Mouse (Mus musculus) hindbrain, embryonic 10.5 days (tissue): ENCODE results near the gene Acyp1. TPM values are rescaled to one million over a fixed set of nuclear protein-coding genes. Genes with fewer than 3 reads are reported as not detected.

Experiments used
- DNase-seq: peaks from one replicate; pipeline ENCODE4 v3.0.0-alpha.2; 2017; ENCODE audit warnings: low spot score
- H3K27ac ChIP-seq: fragments of 300-500 bp; sonication (generic); 2 replicates; pipeline ENCODE4 v1.5.1; 2016; ENCODE audit warnings: mild to moderate bottlenecking, moderate library complexity
- H3K27me3 ChIP-seq: fragments of 300-500 bp; sonication (generic); 2 replicates; pipeline ENCODE4 v1.6.1; 2016; ENCODE audit warnings: mild to moderate bottlenecking; ENCODE audit not compliant: poor library complexity, insufficient read depth, severe bottlenecking
- H3K36me3 ChIP-seq: fragments of 300-500 bp; sonication (generic); 2 replicates; pipeline ENCODE4 v1.6.1; 2016; ENCODE audit warnings: mild to moderate bottlenecking, moderate library complexity
- H3K4me1 ChIP-seq: fragments of 300-500 bp; sonication (generic); replicated peaks from 2 replicates; pipeline ENCODE4 v1.6.1; 2016; ENCODE audit warnings: mild to moderate bottlenecking
- H3K4me3 ChIP-seq: fragments of 300-500 bp; sonication (generic); 2 replicates; pipeline ENCODE4 v1.5.1; 2016; ENCODE audit warnings: mild to moderate bottlenecking, moderate library complexity
- H3K9me3 ChIP-seq: fragments of 300-500 bp; sonication (generic); 2 replicates; pipeline ENCODE4 v1.6.1; 2016; ENCODE audit warnings: mild to moderate bottlenecking, moderate library complexity
- WGBS: fragments of 180-500 bp; shearing (Covaris S2); methylation state at CpG from one replicate; pipeline ENCODE4 v1.1.7; 2016; 5-methylcytosine and 5-hydroxymethylcytosine counted together
- polyA plus RNA-seq: library from polyadenylated mRNA; unstranded; fragments of >200 nt; fragmentation: Nextera tagmentation; extraction: Ambion mirVana; gene quantifications from 2 replicates; pipeline ENCODE4 v1.2.1, GENCODE M21; 2016

The Acyp1 gene
- 59.2 and 75.5 TPM in 2 replicates for polyA plus RNA-seq

GRCm38 (mm10) chr12:85287809-85288485 lies at the start of gene Acyp1:
Acyp1 (minus strand) TSS chr12:85288438.
- Histone ChIP-seq H3K9me3 (no peaks in the 10 kb centered on the region), H3K27ac (peak within 1 kb of the TSS; percentile 83), H3K27me3 (peaks cover 21% of the 10 kb centered on the region), H3K4me3 (peak within 1 kb of the TSS; percentile 66), H3K36me3 (no peaks in the 10 kb centered on the region), H3K4me1 (peaks cover 17% of the 10 kb centered on the region)
- no peak for DNase-seq
- 10% methylated on average over 21 of the region's 21 CpGs for WGBS

GRCm38 (mm10) chr12:85337567-85338311 lies 49.5 kb upstream of the Acyp1 start:
- peaks cover 46% of the 10 kb centered on the region for H3K36me3 ChIP-seq
- DNase-seq: no peak
- no peaks in the 10 kb centered on the region for H3K27me3 ChIP-seq
- no peaks in the 10 kb centered on the region for H3K9me3 ChIP-seq
- no peak overlapping the region for H3K27ac ChIP-seq
- H3K4me1 ChIP-seq: peaks cover 31% of the 10 kb centered on the region
- H3K4me3 ChIP-seq: peak overlapping the region; percentile 83
- WGBS: 89% methylated on average over 6 of the region's 6 CpGs

- WGBS: 93% methylated on average over 7 of the region's 7 CpGs
- Histone ChIP-seq H3K36me3 (peaks cover 90% of the 10 kb centered on the region), H3K27ac (no peak overlapping the region), H3K27me3 (no peaks in the 10 kb centered on the region), H3K9me3 (no peaks in the 10 kb centered on the region), H3K4me1 (no peaks in the 10 kb centered on the region), H3K4me3 (no peak overlapping the region)
- DNase-seq: no peak
Observed at GRCm38 (mm10) chr12:85330153-85330552, 41.9 kb upstream of the Acyp1 start.

GRCm38 (mm10) chr12:85308651-85309050 lies 20.4 kb upstream of the Acyp1 start:
- Histone ChIP-seq H3K36me3 (peaks cover 99% of the 10 kb centered on the region), H3K4me1 (no peaks in the 10 kb centered on the region), H3K9me3 (no peaks in the 10 kb centered on the region), H3K27me3 (no peaks in the 10 kb centered on the region), H3K4me3 (no peak overlapping the region), H3K27ac (no peak overlapping the region)
- 81% methylated on average over 3 of the region's 3 CpGs for WGBS
- no peak for DNase-seq

- H3K4me1 ChIP-seq: no peaks in the 10 kb centered on the region
- peaks cover 98% of the 10 kb centered on the region for H3K36me3 ChIP-seq
- H3K4me3 ChIP-seq: no peak overlapping the region
- no peak overlapping the region for H3K27ac ChIP-seq
- 56% methylated on average over 16 of the region's 16 CpGs for WGBS
- no peaks in the 10 kb centered on the region for H3K9me3 ChIP-seq
- peak; percentile 82 for DNase-seq
- no peaks in the 10 kb centered on the region for H3K27me3 ChIP-seq
Observed at GRCm38 (mm10) chr12:85305247-85305892, 17.1 kb upstream of the Acyp1 start.

GRCm38 (mm10) chr12:85304725-85305124 lies 16.5 kb upstream of the Acyp1 start:
- DNase-seq: no peak
- Histone ChIP-seq H3K4me3 (no peak overlapping the region), H3K27ac (no peak overlapping the region), H3K27me3 (no peaks in the 10 kb centered on the region), H3K36me3 (peaks cover 98% of the 10 kb centered on the region), H3K9me3 (no peaks in the 10 kb centered on the region), H3K4me1 (no peaks in the 10 kb centered on the region)
- WGBS: 84% methylated on average over 4 of the region's 4 CpGs

- H3K27me3 ChIP-seq: no peaks in the 10 kb centered on the region
- no peaks in the 10 kb centered on the region for H3K9me3 ChIP-seq
- no peak overlapping the region for H3K27ac ChIP-seq
- 90% methylated on average over 2 of the region's 2 CpGs for WGBS
- no peak for DNase-seq
- no peak overlapping the region for H3K4me3 ChIP-seq
- no peaks in the 10 kb centered on the region for H3K4me1 ChIP-seq
- H3K36me3 ChIP-seq: peaks cover 98% of the 10 kb centered on the region
Observed at GRCm38 (mm10) chr12:85303256-85303655, 15.0 kb upstream of the Acyp1 start.

GRCm38 (mm10) chr12:85298835-85299180 lies 10.6 kb upstream of the Acyp1 start:
- peaks cover 69% of the 10 kb centered on the region for H3K36me3 ChIP-seq
- no peak for DNase-seq
- 91% methylated on average over 1 of the region's 1 CpGs for WGBS

GRCm38 (mm10) chr12:85298127-85298834 lies 10.0 kb upstream of the Acyp1 start:
- peaks cover 9% of the 10 kb centered on the region; the same call in 1 of the 2 replicates for H3K9me3 ChIP-seq
- DNase-seq: no peak
- no peak overlapping the region for H3K27ac ChIP-seq
- H3K27me3 ChIP-seq: no peaks in the 10 kb centered on the region
- 89% methylated on average over 11 of the region's 11 CpGs for WGBS
- H3K4me3 ChIP-seq: no peak overlapping the region
- H3K4me1 ChIP-seq: no peaks in the 10 kb centered on the region
- H3K36me3 ChIP-seq: peaks cover 64% of the 10 kb centered on the region

More at GRCm38 (mm10) chr12:85298835-85299180, 10.6 kb upstream of the Acyp1 start:
- no peaks in the 10 kb centered on the region for H3K4me1 ChIP-seq
- peaks cover 8% of the 10 kb centered on the region; the same call in 1 of the 2 replicates for H3K9me3 ChIP-seq
- H3K4me3 ChIP-seq: no peak overlapping the region
- no peaks in the 10 kb centered on the region for H3K27me3 ChIP-seq
- H3K27ac ChIP-seq: no peak overlapping the region

GRCm38 (mm10) chr12:85297345-85297997 lies 9.2 kb upstream of the Acyp1 start:
- 86% methylated on average over 10 of the region's 10 CpGs for WGBS
- H3K4me1 ChIP-seq: no peaks in the 10 kb centered on the region
- no peak overlapping the region for H3K27ac ChIP-seq
- H3K4me3 ChIP-seq: no peak overlapping the region
- no peaks in the 10 kb centered on the region for H3K27me3 ChIP-seq
- peaks cover 9% of the 10 kb centered on the region; the same call in 1 of the 2 replicates for H3K9me3 ChIP-seq
- peaks cover 57% of the 10 kb centered on the region for H3K36me3 ChIP-seq
- no peak for DNase-seq

- peaks cover 9% of the 10 kb centered on the region; the same call in 1 of the 2 replicates for H3K9me3 ChIP-seq
- no peak overlapping the region for H3K4me3 ChIP-seq
- H3K27ac ChIP-seq: no peak overlapping the region
- peaks cover 51% of the 10 kb centered on the region for H3K36me3 ChIP-seq
- 89% methylated on average over 5 of the region's 5 CpGs for WGBS
- H3K27me3 ChIP-seq: no peaks in the 10 kb centered on the region
- no peaks in the 10 kb centered on the region for H3K4me1 ChIP-seq
- DNase-seq: no peak
Observed at GRCm38 (mm10) chr12:85296915-85297314, 8.7 kb upstream of the Acyp1 start.

GRCm38 (mm10) chr12:85295506-85295905 lies 7.3 kb upstream of the Acyp1 start:
- no peak for DNase-seq
- no peaks in the 10 kb centered on the region for H3K4me1 ChIP-seq
- no peak overlapping the region for H3K27ac ChIP-seq
- H3K36me3 ChIP-seq: peaks cover 37% of the 10 kb centered on the region
- H3K9me3 ChIP-seq: peaks cover 9% of the 10 kb centered on the region; the same call in 1 of the 2 replicates
- WGBS: 86% methylated on average over 2 of the region's 2 CpGs
- peaks cover 4% of the 10 kb centered on the region; the same call in 1 of the 2 replicates for H3K27me3 ChIP-seq
- no peak overlapping the region for H3K4me3 ChIP-seq
